Mouse (Mus musculus): ENCODE data around the gene 1500015O10Rik.

1500015O10Rik gene

GRCm38 (mm10) chr1:43730491-43730924 is at the start of gene 1500015O10Rik:
TSS of gene 1500015O10Rik (plus strand) at chr1:43730602.
- DNase-seq (ENCODE audit: low spot score) = peak; percentile 35

DNA sequence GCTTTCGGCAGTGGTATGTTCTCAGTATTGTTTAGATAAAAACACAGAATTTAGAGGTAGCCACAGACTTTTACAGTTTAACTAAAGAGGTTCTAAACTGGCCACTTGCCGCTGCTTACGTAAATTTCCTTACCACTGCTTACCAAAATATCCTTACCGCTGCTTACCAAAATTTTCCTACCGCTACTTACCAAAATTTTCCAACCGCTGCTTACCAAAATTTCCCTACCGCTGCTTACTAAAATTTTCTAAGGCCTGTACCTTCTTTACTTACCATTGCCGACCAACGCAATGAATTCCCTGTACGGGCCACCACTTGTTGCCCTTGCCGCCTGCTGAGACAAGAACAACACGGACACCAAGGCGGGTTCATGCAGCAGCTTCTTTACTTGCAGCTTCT is 40.4 kb upstream of the 1500015O10Rik start:
- no peak for DNase-seq (ENCODE audit: low spot score)

DNA sequence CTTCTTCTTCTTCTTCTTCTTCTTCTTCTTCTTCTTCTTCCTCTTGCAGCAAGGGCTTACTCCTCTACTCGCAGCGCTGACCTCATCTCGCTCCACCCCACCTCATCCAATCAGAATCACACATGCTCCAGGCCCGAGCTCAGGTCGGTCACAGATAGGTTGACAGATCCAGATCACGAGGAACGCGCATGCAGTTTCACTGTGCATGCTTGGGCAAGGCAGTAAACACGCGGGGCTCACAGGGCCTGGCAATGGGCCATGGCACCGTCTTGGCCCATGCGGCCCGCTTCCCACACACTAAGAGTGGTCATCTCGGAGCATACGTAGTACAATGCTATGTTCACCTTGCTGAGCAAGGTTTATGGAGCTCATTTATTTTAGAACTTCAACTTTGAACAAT is 39.9 kb upstream of the 1500015O10Rik start:
- no peak for DNase-seq (ENCODE audit: low spot score)

- DNase-seq (ENCODE audit: low spot score) = no peak
These were observed 36.3 kb upstream of the 1500015O10Rik start for GRCm38 (mm10) chr1:43694076-43694475.

DNA sequence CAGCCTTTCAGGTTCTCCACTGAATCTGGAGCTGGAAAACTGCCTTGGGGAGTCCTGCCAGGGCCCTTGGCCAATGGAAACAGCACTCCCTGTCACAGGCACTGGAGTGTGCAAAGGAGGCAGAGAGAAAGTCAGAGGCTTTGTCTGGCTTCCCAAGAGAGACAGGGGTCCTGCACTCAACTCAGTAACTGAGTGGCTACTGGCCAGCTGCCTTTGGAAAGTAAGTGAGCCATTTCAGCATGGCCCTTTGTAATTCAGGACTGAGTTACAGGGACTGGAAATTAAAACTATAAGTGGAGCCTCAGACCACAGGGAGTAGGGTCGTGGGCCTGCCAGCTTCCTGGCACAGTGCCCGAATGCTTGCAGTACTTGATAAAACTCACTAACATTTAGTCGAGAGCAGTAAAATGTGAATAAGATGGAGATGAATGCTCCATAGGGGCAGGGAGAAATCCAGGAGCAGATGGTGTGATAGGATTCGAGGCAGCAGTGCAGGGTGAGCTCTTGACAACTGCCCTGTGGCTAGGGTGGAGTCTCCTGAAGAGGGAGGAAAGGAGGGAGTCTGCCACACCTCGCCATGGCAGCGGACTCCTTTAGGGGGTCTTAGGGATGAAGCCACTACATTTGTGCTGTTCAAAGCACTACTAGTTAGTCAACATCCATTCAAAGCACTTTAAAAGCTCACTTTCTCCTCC is 35.4 kb upstream of the 1500015O10Rik start:
- peak; percentile 35 for DNase-seq (ENCODE audit: low spot score)

DNA sequence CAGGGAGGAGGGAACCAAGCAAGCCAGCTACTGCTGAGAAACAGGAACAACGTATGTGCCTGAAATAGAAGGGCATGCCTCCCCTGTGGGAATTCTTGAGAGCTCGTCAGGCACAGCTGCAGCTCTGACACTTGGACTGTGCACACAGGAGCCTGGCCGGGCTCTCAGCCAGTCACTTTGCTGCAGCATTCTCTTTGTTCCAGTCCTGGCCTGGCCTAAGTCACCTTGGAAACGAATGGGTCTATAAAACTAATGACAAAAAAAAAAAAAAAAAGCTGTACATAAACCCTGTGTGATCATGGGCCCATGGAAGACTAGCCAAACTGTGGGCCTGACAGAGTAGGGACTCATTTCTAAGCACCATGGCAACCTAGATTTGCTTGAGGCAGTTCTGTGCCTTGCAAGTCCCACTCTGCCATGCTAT is 31.8 kb upstream of the 1500015O10Rik start:
- no peak for DNase-seq (ENCODE audit: low spot score)

- no peak for DNase-seq (ENCODE audit: low spot score)
These were observed 15.6 kb upstream of the 1500015O10Rik start for GRCm38 (mm10) chr1:43714841-43715240.

- no peak for DNase-seq (ENCODE audit: low spot score)
These were observed 12.4 kb upstream of the 1500015O10Rik start for GRCm38 (mm10) chr1:43717967-43718366.

- DNase-seq (ENCODE audit: low spot score) = no peak
These were observed 11.6 kb upstream of the 1500015O10Rik start for GRCm38 (mm10) chr1:43718793-43719192.

GRCm38 (mm10) chr1:43722459-43722858 is 7.9 kb upstream of the 1500015O10Rik start:
- DNase-seq (ENCODE audit: low spot score) = no peak

DNA sequence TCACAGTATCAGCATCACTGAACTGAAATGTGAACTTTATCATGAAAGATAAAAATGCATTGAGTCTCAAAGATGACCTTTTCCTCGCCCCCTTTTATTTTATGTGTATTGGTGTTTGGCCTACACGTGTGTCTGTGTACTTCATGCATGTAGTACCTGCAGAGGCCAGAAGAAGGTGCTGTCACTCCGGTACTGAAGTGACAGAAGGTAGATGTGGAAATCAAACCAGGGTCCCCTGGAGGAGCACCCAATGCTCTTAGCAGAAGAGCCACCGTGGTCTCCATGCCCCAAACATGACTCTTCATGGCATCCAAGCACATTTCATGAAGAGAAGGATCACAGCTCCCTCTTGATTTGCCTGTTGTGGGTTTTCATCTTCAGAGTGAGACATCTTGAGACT is 1.7 kb downstream of the 1500015O10Rik start:
- no peak for DNase-seq (ENCODE audit: low spot score)

DNA sequence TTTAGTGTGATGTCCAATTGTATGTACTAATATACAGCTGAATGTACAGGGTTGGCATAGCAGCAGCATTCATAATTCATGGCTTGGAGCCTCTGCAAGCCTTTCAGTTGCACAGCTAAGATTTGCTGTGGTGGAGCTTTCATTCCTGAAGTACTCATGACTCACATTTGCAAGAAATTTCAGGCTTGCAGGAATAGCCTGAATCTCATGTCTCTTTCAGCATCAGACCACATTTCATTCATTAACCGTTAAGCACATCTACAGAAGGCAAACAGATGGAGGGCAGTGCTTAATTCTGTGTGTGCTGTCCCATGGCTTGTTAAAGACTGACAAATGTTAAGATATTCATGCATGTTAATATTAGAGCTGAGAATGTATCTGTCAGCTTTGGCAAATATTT is 2.3 kb downstream of the 1500015O10Rik start:
- no peak for DNase-seq (ENCODE audit: low spot score)

DNA sequence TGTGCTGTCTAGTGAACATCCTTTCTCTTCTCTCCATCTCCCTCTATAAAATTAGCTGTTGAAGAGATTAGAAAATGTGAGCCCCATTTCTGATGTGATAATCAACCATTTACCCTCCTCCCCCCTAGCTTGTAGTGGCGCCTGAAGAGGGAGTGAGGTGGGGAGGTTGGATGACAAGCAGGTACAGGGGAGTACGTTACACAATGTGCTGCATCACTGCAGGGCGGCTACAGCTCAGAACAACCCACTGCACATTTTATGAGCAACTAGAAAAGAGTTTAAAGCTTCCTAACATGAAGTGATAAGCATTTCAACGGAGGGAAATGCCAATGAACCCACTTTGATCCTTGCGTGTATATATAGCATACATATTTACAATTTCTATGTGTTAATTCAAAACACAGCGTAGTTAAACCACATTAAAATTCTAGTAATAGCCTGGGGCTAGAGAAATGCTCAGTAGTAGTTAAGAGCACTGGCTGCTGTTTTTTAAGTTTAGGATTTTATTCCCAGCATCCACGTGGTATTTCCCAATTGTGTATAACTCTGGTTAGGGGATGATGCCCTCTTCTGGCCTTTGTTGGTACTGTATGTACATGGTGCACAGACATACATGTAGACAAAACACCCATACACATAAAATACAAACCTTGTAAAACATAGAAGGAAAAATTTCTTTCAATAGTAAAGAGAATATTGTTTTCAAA is 7.6 kb downstream of the 1500015O10Rik start:
- peak; percentile 15 for DNase-seq (ENCODE audit: low spot score)

- DNase-seq (ENCODE audit: low spot score) = no peak
These were observed 8.1 kb downstream of the 1500015O10Rik start for GRCm38 (mm10) chr1:43738519-43738894.

DNA sequence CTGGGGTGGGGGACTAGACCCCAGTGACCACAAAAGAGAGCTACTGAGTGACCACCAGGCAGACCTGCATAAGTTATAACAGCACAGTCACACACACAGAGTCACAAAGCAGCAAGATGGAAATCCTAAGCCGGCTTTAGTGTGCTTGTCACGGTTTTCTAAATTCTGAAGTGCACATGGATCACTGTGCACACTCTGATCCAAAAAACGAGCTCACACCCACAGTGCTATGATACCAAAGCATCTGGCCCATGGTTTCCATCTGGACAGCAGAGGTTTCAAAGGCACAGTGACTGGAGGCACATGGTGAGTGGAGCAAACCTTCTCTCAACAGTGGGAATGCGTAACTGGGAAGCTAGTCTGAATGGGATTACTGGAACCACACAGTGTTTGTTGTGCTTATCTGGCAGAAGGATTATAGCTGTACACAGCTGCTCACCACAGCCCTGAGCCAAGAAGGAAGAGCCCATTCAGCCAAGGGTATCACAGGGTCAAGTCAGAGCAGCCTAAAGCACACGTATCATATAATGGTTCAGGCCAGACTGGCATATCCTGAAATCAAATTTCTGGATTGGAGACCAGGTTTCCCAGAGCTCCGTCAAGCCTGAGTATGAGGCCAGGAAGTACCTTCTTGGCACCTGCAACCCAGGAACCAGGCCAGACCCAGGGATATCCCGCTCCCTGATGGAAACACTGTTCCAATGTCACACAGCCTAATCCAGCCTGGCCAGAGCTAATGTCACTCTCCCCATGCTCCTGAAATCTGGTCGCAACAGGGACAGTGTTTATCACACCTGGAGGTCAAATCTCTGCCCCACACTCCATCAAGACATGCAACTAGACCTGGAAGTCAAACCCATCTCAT is 24.3 kb downstream of the 1500015O10Rik start:
- DNase-seq (ENCODE audit: low spot score) = no peak

GRCm38 (mm10) chr1:43760085-43760484 is 29.7 kb downstream of the 1500015O10Rik start:
- no peak for DNase-seq (ENCODE audit: low spot score)

- no peak for DNase-seq (ENCODE audit: low spot score)
These were observed 34.1 kb downstream of the 1500015O10Rik start for GRCm38 (mm10) chr1:43764481-43764880.

GRCm38 (mm10) chr1:43766328-43766727 is 35.9 kb downstream of the 1500015O10Rik start:
- DNase-seq (ENCODE audit: low spot score) = no peak

GRCm38 (mm10) chr1:43768385-43768990 is 38.1 kb downstream of the 1500015O10Rik start:
- no peak for DNase-seq (ENCODE audit: low spot score)

DNA sequence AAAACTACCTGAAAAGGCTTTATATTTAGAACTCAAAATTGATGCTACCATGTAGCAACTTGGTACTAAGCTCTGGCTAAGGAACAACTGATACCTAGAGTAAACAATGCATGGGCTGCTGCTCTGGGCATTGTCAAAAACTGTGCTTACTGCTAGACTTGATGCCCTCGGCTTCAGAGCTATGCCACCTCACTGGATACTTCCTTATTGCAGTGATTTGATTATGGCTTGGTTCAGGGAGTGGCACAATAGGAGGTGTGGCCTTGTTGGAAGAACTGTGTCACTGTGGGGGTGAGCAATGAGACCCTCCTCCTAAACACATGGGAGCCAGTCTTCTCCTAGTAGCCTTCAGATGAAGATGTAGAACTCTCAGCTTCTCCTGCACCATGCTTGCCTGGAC is 38.9 kb downstream of the 1500015O10Rik start:
- DNase-seq (ENCODE audit: low spot score) = no peak

DNA sequence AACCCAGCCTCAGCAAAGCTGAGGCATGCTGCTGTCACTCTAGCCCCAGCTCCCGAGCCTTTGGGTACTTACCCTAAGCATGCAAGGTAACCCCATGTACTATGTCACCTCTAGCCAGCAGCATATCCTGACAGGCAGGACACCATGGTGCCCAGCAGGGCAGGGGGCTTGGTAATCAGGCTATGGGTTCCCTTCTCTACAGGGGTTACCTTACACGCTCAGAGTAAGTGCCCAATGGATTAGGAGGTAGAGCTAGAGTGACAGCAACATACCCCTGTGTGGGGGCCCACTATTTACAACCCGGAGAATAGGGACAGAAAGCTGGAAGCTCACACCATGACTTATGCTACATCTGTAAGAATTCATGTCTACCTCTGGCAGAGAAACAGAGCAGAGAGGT is 39.6 kb downstream of the 1500015O10Rik start:
- DNase-seq (ENCODE audit: low spot score) = no peak

DNA sequence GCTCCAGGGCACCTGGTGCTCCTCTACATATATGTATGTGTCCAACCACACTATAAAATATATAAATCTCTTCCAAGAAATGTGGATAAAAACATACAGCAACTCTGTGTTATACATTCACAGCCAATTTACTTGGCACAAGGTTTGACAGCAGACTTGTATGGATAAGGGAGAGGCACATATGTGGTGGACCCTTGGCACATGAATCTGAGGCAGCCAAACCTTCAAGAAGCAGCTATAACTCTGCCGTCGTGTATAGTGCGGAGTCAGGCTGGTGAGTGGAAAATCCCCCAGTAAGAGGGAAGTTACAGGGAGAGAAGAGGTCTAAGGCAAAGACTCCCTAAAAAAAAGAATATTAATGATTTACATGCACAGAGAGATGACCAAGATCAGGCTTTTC is 42.3 kb downstream of the 1500015O10Rik start:
- no peak for DNase-seq (ENCODE audit: low spot score)
